Mouse (Mus musculus): ENCODE results near the gene Gm37419. TPM values are rescaled to one million over a fixed set of nuclear protein-coding genes. Genes with fewer than 3 reads are reported as not detected.

The Gm37419 gene
- polyA plus RNA-seq, 1 experiment from 2014 or later, result not detected

- Histone ChIP-seq H3K27ac (replicated peaks; ENCODE audit: low read depth, low read length) (no peak overlapping the region), H3K36me3 (ENCODE audit: control insufficient read depth, insufficient read depth, low read length) (no peaks in the 10 kb centered on the region), H3K27me3 (replicated peaks; ENCODE audit: control insufficient read depth, insufficient read depth, low read length) (no peaks in the 10 kb centered on the region), H3K4me3 (ENCODE audit: low read depth, low read length) (no peak overlapping the region), H3K9ac (ENCODE audit: low read depth, low read length) (no peak overlapping the region), H3K9me3 (ENCODE audit: control insufficient read depth, low read length) (no peaks in the 10 kb centered on the region), H3K4me2 (ENCODE audit: low read depth, low read length) (no peak overlapping the region), H3K4me1 (ENCODE audit: control insufficient read depth, insufficient read depth, low read length) (no peaks in the 10 kb centered on the region)
- WGBS, result 79% methylated on average over 4 of the region's 4 CpGs
- DNase-seq (ENCODE audit: low spot score) (no peak), ATAC-seq (ENCODE audit: low read depth) (no peak)
Measured at GRCm38 (mm10) chr16:24022605-24023004, 34.3 kb downstream of the Gm37419 start.

DNA sequence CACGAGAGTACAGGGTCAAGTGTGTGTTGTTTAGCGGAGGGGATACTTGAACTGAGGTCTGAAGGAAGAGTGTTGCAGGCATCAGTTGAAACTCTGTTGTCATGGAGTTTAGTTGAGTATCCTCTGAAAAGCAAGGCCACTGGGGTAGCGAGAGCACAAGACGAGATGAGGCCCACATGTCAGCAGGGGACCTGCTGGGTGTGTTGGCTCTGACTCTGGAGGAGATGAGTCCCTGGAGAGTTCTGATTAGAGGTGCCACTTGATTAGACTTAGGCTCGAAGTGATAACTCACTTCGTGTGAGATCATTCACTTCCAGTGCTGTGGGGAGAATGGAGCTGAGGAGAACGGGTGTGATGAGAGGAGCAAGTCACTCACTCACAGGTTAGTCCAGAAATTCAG is 37.2 kb downstream of the Gm37419 start:
- no peaks in the 10 kb centered on the region for H3K36me3 ChIP-seq (ENCODE audit: control insufficient read depth, insufficient read depth, low read length)
- no peak overlapping the region for H3K27ac ChIP-seq (replicated peaks; ENCODE audit: low read depth, low read length)
- H3K4me1 ChIP-seq (ENCODE audit: control insufficient read depth, insufficient read depth, low read length), result no peaks in the 10 kb centered on the region
- no peak overlapping the region for H3K4me3 ChIP-seq (ENCODE audit: low read depth, low read length)
- DNase-seq (ENCODE audit: low spot score) (no peak), ATAC-seq (ENCODE audit: low read depth) (no peak)
- WGBS, result 72% methylated on average over 7 of the region's 7 CpGs
- no peak overlapping the region for H3K4me2 ChIP-seq (ENCODE audit: low read depth, low read length)
- no peak overlapping the region for H3K9ac ChIP-seq (ENCODE audit: low read depth, low read length)
- H3K9me3 ChIP-seq (ENCODE audit: control insufficient read depth, low read length), result no peaks in the 10 kb centered on the region
- no peaks in the 10 kb centered on the region for H3K27me3 ChIP-seq (replicated peaks; ENCODE audit: control insufficient read depth, insufficient read depth, low read length)

- H3K4me1 ChIP-seq (ENCODE audit: control insufficient read depth, insufficient read depth, low read length), result no peaks in the 10 kb centered on the region
- H3K9ac ChIP-seq (ENCODE audit: low read depth, low read length), result no peak overlapping the region
- peaks cover 9% of the 10 kb centered on the region; the same call in 1 of the 2 replicates for H3K9me3 ChIP-seq (ENCODE audit: control insufficient read depth, low read length)
- no peak overlapping the region for H3K4me2 ChIP-seq (ENCODE audit: low read depth, low read length)
- no peaks in the 10 kb centered on the region for H3K27me3 ChIP-seq (replicated peaks; ENCODE audit: control insufficient read depth, insufficient read depth, low read length)
- H3K4me3 ChIP-seq (ENCODE audit: low read depth, low read length), result no peak overlapping the region
- no peaks in the 10 kb centered on the region for H3K36me3 ChIP-seq (ENCODE audit: control insufficient read depth, insufficient read depth, low read length)
- ATAC-seq (ENCODE audit: low read depth) (no peak), DNase-seq (ENCODE audit: low spot score) (no peak)
- no peak overlapping the region for H3K27ac ChIP-seq (replicated peaks; ENCODE audit: low read depth, low read length)
- WGBS, result 80% methylated on average over 2 of the region's 2 CpGs
Measured at GRCm38 (mm10) chr16:24029965-24030672, 41.8 kb downstream of the Gm37419 start.

DNA sequence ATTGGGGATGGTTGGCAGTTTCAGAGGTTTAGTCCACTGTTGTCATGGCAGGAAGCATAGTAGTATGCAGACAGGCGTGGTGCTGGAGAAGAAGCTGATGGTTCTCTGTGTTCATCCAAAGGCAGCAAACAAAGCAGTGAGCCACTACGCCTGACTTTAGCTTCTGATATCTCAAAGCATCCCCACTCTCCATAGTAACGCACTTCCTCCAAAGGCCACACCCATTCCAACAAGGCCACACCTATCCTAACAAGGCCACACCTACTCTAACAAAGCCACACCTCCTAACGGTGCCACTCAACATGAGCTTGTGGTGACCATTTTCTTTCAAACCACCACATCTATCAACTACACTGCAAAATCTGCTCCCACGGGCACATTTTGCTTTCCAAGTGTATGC is 45.0 kb downstream of the Gm37419 start:
- H3K9ac ChIP-seq (ENCODE audit: low read depth, low read length), result no peak overlapping the region
- H3K4me3 ChIP-seq (ENCODE audit: low read depth, low read length), result no peak overlapping the region
- H3K27ac ChIP-seq (replicated peaks; ENCODE audit: low read depth, low read length), result no peak overlapping the region
- H3K4me2 ChIP-seq (ENCODE audit: low read depth, low read length), result no peak overlapping the region
- no peak for DNase-seq (ENCODE audit: low spot score)
- H3K4me1 ChIP-seq (ENCODE audit: control insufficient read depth, insufficient read depth, low read length), result no peaks in the 10 kb centered on the region
- no peaks in the 10 kb centered on the region for H3K36me3 ChIP-seq (ENCODE audit: control insufficient read depth, insufficient read depth, low read length)
- ATAC-seq (ENCODE audit: low read depth), result no peak
- H3K9me3 ChIP-seq (ENCODE audit: control insufficient read depth, low read length), result peaks cover 9% of the 10 kb centered on the region; the same call in 1 of the 2 replicates
- H3K27me3 ChIP-seq (replicated peaks; ENCODE audit: control insufficient read depth, insufficient read depth, low read length), result no peaks in the 10 kb centered on the region
- WGBS, result 97% methylated on average over 5 of the region's 5 CpGs

GRCm38 (mm10) chr16:24034450-24034849 is 46.2 kb downstream of the Gm37419 start:
- 73% methylated on average over 2 of the region's 2 CpGs for WGBS
- no peak for ATAC-seq (ENCODE audit: low read depth)
- DNase-seq (ENCODE audit: low spot score), result no peak
- no peaks in the 10 kb centered on the region for H3K27me3 ChIP-seq (replicated peaks; ENCODE audit: control insufficient read depth, insufficient read depth, low read length)
- H3K4me3 ChIP-seq (ENCODE audit: low read depth, low read length), result no peak overlapping the region
- H3K36me3 ChIP-seq (ENCODE audit: control insufficient read depth, insufficient read depth, low read length), result no peaks in the 10 kb centered on the region
- H3K27ac ChIP-seq (replicated peaks; ENCODE audit: low read depth, low read length), result no peak overlapping the region
- H3K9ac ChIP-seq (ENCODE audit: low read depth, low read length), result no peak overlapping the region
- peaks cover 9% of the 10 kb centered on the region; the same call in 1 of the 2 replicates for H3K9me3 ChIP-seq (ENCODE audit: control insufficient read depth, low read length)
- H3K4me2 ChIP-seq (ENCODE audit: low read depth, low read length), result no peak overlapping the region
- H3K4me1 ChIP-seq (ENCODE audit: control insufficient read depth, insufficient read depth, low read length), result no peaks in the 10 kb centered on the region

DNA sequence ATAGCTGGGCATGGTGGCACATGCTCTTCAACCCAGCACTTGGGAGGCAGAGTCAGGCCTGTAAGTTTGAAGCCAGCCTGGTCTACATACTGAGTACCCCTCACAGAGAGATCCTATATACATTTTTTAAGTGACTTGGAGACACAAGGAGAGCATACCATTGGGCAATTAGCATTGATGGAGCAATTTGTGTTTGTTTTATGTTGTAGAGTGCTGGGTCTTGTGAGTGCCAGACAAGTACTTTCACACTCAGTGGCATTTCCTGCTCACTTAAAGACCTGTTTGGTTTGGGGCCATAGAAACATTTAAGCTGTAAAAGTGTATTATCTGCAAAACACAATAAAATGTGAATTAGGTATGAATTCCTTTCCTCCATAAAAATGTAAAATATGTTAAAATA is 47.5 kb downstream of the Gm37419 start:
- H3K9ac ChIP-seq (ENCODE audit: low read depth, low read length), result no peak overlapping the region
- no peaks in the 10 kb centered on the region for H3K4me1 ChIP-seq (ENCODE audit: control insufficient read depth, insufficient read depth, low read length)
- H3K4me3 ChIP-seq (ENCODE audit: low read depth, low read length), result no peak overlapping the region
- ATAC-seq (ENCODE audit: low read depth) (no peak), DNase-seq (ENCODE audit: low spot score) (no peak)
- no peak overlapping the region for H3K27ac ChIP-seq (replicated peaks; ENCODE audit: low read depth, low read length)
- H3K4me2 ChIP-seq (ENCODE audit: low read depth, low read length), result no peak overlapping the region
- no peaks in the 10 kb centered on the region for H3K27me3 ChIP-seq (replicated peaks; ENCODE audit: control insufficient read depth, insufficient read depth, low read length)
- no peaks in the 10 kb centered on the region for H3K36me3 ChIP-seq (ENCODE audit: control insufficient read depth, insufficient read depth, low read length)
- peaks cover 9% of the 10 kb centered on the region; the same call in 1 of the 2 replicates for H3K9me3 ChIP-seq (ENCODE audit: control insufficient read depth, low read length)

- H3K4me2 ChIP-seq (ENCODE audit: low read depth, low read length), result no peak overlapping the region
- no peak overlapping the region for H3K4me3 ChIP-seq (ENCODE audit: low read depth, low read length)
- H3K9me3 ChIP-seq (ENCODE audit: control insufficient read depth, low read length), result peaks cover 9% of the 10 kb centered on the region; the same call in 1 of the 2 replicates
- H3K4me1 ChIP-seq (ENCODE audit: control insufficient read depth, insufficient read depth, low read length), result no peaks in the 10 kb centered on the region
- H3K27ac ChIP-seq (replicated peaks; ENCODE audit: low read depth, low read length), result no peak overlapping the region
- WGBS, result 85% methylated on average over 3 of the region's 3 CpGs
- H3K9ac ChIP-seq (ENCODE audit: low read depth, low read length), result no peak overlapping the region
- no peaks in the 10 kb centered on the region for H3K36me3 ChIP-seq (ENCODE audit: control insufficient read depth, insufficient read depth, low read length)
- no peaks in the 10 kb centered on the region for H3K27me3 ChIP-seq (replicated peaks; ENCODE audit: control insufficient read depth, insufficient read depth, low read length)
- DNase-seq (ENCODE audit: low spot score) (no peak), ATAC-seq (ENCODE audit: low read depth) (no peak)
Measured at GRCm38 (mm10) chr16:24036398-24036797, 48.1 kb downstream of the Gm37419 start.

Other genes starting within 250 kb of the Gm37419 start
- 2.4 and 2.7 TPM in 2 replicates for gene Sst, start 97.5 kb upstream of the Gm37419 start, polyA plus RNA-seq (2014; fragmentation: Nextera tagmentation; extraction: Ambion mirVana)
- 0.79 and 0.84 TPM in 2 replicates for gene Rtp2, start 56.1 kb upstream of the Gm37419 start, polyA plus RNA-seq (2014; fragmentation: Nextera tagmentation; extraction: Ambion mirVana)
- gene Bcl6, start 370 bp downstream of the Gm37419 start, polyA plus RNA-seq (2014; fragmentation: Nextera tagmentation; extraction: Ambion mirVana), result 2.5 and 3.0 TPM in 2 replicates